Mouse (Mus musculus) liver, adult 2 months (tissue): ENCODE results near the gene Gm15737.

Experiments used
- CTCF ChIP-seq: fragments of 200-500 bp; IDR thresholded peaks from 2 replicates; pipeline ENCODE4 v1.5.1; 2011; ENCODE audit warnings: low read depth, low read length, control low read depth
- POLR2A ChIP-seq: fragments of 200-500 bp; IDR thresholded peaks from 2 replicates; pipeline ENCODE4 v1.6.1; 2011; ENCODE audit warnings: low read length, control low read depth; ENCODE audit not compliant: insufficient read depth; ENCODE audit errors: extremely low read depth

DNA sequence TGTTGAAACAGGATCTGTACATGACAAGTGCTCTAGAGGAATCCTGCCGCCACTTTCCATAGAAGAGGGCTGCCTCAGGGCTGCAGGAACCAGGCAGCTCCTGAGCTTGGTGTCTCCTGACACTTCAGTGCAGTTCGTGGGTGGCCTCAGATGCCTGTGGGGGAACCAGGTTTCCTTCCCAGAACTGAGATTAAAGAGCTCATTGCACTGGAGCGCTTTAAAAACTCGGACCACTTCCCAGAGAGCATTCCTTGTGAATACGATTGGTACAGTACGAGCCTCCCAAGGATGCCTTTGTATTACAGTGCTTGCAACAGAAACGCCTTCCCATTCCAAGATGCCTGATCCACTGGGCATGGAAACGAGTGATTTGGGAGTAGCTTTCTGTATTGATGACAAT, 55.4 kb downstream of the Gm15737 start:
- no peak for TF ChIP-seq POLR2A
- no peak for TF ChIP-seq CTCF
